8 mouse cellular contexts compared by ENCODE assay signal in the genomic region with DNA sequence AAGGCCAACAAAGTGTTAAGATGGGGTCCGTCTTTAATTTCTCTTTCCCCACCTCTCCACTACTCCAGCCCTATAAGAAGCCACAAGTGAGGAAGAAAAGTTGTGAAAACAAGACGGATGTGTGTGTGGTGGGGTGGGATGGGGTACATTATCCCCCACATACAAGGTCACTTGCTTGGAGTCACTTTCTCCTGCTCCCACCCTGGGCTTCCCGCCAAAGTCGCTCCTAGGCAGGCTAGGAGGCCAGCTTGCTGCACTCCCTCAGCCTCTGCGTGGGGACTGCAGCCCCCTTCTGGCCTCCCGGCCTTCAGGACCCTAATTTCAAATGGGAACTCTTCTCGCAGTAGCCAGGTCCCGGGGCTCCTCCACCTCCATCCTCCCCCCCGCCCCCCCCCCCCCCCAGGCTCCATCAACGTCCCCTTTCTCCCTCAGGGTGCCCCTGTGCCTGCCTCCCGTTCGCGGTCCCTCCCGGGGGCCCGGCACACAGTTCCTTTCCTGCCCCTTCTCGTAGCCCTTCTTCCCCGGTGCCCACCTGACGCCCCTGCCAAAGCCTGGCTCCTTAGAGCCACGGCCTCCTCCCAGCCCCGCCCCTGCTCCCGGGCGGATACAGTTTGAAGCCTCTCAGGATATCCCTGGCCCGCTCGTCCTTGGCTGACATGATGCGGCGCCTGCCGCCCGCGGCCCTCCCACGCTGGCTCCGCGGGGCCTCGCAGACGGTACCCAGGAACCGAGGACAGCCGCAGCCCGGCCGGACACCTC. TPM values are rescaled to one million over a fixed set of nuclear protein-coding genes. Genes with fewer than 3 reads are reported as not detected.
DNase-seq lines count a peak whose midpoint lies in the region; ATAC-seq and TF ChIP-seq lines count a peak whose summit lies in the region.

No protein-coding gene starts in this region.

- H3K9me3 ChIP-seq in heart, embryonic 10.5 days: no peaks in the 10 kb centered on the region
- no peaks in the 10 kb centered on the region for H3K9me3 ChIP-seq in ES-Bruce4 (replicated peaks; ENCODE audit: control insufficient read depth, insufficient read depth, low read length, poor library complexity, severe bottlenecking)
- H3K9me3 ChIP-seq in heart, embryonic 15.5 days (replicated peaks): no peaks in the 10 kb centered on the region
- H3K9me3 ChIP-seq in limb, embryonic 10.5 days (replicated peaks): no peaks in the 10 kb centered on the region

- H3K4me3 ChIP-seq in heart, embryonic 10.5 days: peak overlapping the region; percentile 96
- H3K4me3 ChIP-seq in ES-Bruce4 (ENCODE audit: low read depth, low read length): peak overlapping the region; percentile 81
- peak overlapping the region; percentile 66 for H3K4me3 ChIP-seq in heart, embryonic 15.5 days
- peak overlapping the region; percentile 81 for H3K4me3 ChIP-seq in limb, embryonic 10.5 days

- DNase-seq in heart, embryonic 10.5 days (ENCODE audit: low spot score): peak; percentile 80
- DNase-seq in heart, postnatal 36 days: no peak
- peak; percentile 50 to 70 for DNase-seq in cerebellum, postnatal 14 days
- DNase-seq in limb, embryonic 10.5 days (ENCODE audit: low spot score): no peak
- DNase-seq in mesoderm, embryonic 11.5 days (ENCODE audit: low read depth, low spot score): peak; percentile 14
- DNase-seq in testis, postnatal 10 days (ENCODE audit: low spot score): peak; percentile 72

- peak overlapping the region; percentile 68 for H3K4me2 ChIP-seq in heart, embryonic 15.5 days

- H3K27me3 ChIP-seq in heart, embryonic 10.5 days (ENCODE audit: insufficient read depth, poor library complexity, severe bottlenecking): no peaks in the 10 kb centered on the region
- no peaks in the 10 kb centered on the region for H3K27me3 ChIP-seq in ES-Bruce4 (ENCODE audit: control insufficient read depth, insufficient read depth, low read length, poor library complexity, severe bottlenecking)
- H3K27me3 ChIP-seq in heart, embryonic 15.5 days: no peaks in the 10 kb centered on the region
- H3K27me3 ChIP-seq in limb, embryonic 10.5 days (ENCODE audit: low read depth, poor library complexity, severe bottlenecking): no peaks in the 10 kb centered on the region

- peaks cover 14% of the 10 kb centered on the region for H3K4me1 ChIP-seq in heart, embryonic 10.5 days
- H3K4me1 ChIP-seq in ES-Bruce4 (ENCODE audit: control insufficient read depth, insufficient read depth, low read length): no peaks in the 10 kb centered on the region
- H3K4me1 ChIP-seq in heart, embryonic 15.5 days (replicated peaks): peaks cover 16% of the 10 kb centered on the region
- peaks cover 22% of the 10 kb centered on the region for H3K4me1 ChIP-seq in limb, embryonic 10.5 days

- TF ChIP-seq EP300 in ES-Bruce4 (IDR thresholded peaks at IDR 0.05; ENCODE audit: insufficient read depth, low read depth, low read length): no peak

- WGBS in heart, embryonic 10.5 days: 1% methylated on average over 36 of the region's 38 CpGs
- WGBS in heart, embryonic 15.5 days: 1% methylated on average over 36 of the region's 38 CpGs
- 1% methylated on average over 37 of the region's 38 CpGs for WGBS in limb, embryonic 10.5 days

- intact Hi-C loops in heart, postnatal 36 days (cut with DNase I): loop anchor here (5.0 kb wide), 2 partner anchors 80 to 145 kb away; no protein-coding TSS in a partner anchor

- peak overlapping the region; percentile 95 for H3K27ac ChIP-seq in heart, embryonic 10.5 days
- no peak overlapping the region for H3K27ac ChIP-seq in ES-Bruce4 (ENCODE audit: insufficient read depth, low read length)
- H3K27ac ChIP-seq in heart, embryonic 15.5 days: peak overlapping the region; percentile 70
- H3K27ac ChIP-seq in limb, embryonic 10.5 days: peak overlapping the region; percentile 92

- peak; percentile 83 for ATAC-seq in heart, embryonic 15.5 days (replicated peaks; ENCODE audit: insufficient number of reproducible peaks, insufficient read depth, low FRiP score, low read depth)

- no peak for TF ChIP-seq CTCF in ES-Bruce4 (IDR thresholded peaks at IDR 0.05; ENCODE audit: low read depth, low read length)

- H3K36me3 ChIP-seq in heart, embryonic 10.5 days: no peaks in the 10 kb centered on the region
- H3K36me3 ChIP-seq in ES-Bruce4 (ENCODE audit: control insufficient read depth, insufficient read depth, low read length, poor library complexity, severe bottlenecking): no peaks in the 10 kb centered on the region
- H3K36me3 ChIP-seq in heart, embryonic 15.5 days: no peaks in the 10 kb centered on the region
- H3K36me3 ChIP-seq in limb, embryonic 10.5 days: peaks cover 5% of the 10 kb centered on the region; the same call in 1 of the 2 replicates

- H3K9ac ChIP-seq in ES-Bruce4 (ENCODE audit: low read depth, poor library complexity, severe bottlenecking): peak overlapping the region; percentile 72
- H3K9ac ChIP-seq in heart, embryonic 15.5 days: peak overlapping the region; percentile 75

- no peak for TF ChIP-seq POLR2A in ES-Bruce4 (IDR thresholded peaks at IDR 0.05; ENCODE audit: insufficient read depth, low read length)

RNA-seq across cellular contexts. Expression of gene Pde6d, which starts 0.6 kb away (rescaled TPM):
- polyA plus RNA-seq in heart, embryonic 10.5 days (2016; fragmentation: Nextera tagmentation; extraction: Ambion mirVana): 69.7 and 73.6 TPM in 2 replicates
- total RNA-seq in heart, postnatal 36 days (2021): 10 to 100 TPM; 41.7 to 44.1 TPM
- polyA plus RNA-seq in ES-Bruce4 (2011; ENCODE audit: insufficient read depth, insufficient read length, low read depth, missing spikeins): 23.5 and 30.1 TPM in 2 replicates
- 61.6 and 73.0 TPM in 2 replicates for polyA plus RNA-seq in heart, embryonic 15.5 days (2015; fragmentation: Nextera tagmentation; extraction: Ambion mirVana)
- 60.5 and 74.6 TPM in 2 replicates for polyA plus RNA-seq in limb, embryonic 10.5 days (2016; fragmentation: Nextera tagmentation; extraction: Ambion mirVana)

RNA-seq across cellular contexts. Expression of gene Cops7b, which starts 0.8 kb away (rescaled TPM):
- polyA plus RNA-seq in heart, embryonic 10.5 days (2016; fragmentation: Nextera tagmentation; extraction: Ambion mirVana): 41.3 and 45.9 TPM in 2 replicates
- total RNA-seq in heart, postnatal 36 days (2021): 10 to 100 TPM in 1 of 2 experiments, 1 to 10 TPM in 1; 10.0 to 11.2 TPM
- polyA plus RNA-seq in ES-Bruce4 (2011; ENCODE audit: insufficient read depth, insufficient read length, low read depth, missing spikeins): 31.7 and 36.2 TPM in 2 replicates
- polyA plus RNA-seq in heart, embryonic 15.5 days (2015; fragmentation: Nextera tagmentation; extraction: Ambion mirVana): 21.7 and 25.3 TPM in 2 replicates
- 77.0 and 79.9 TPM in 2 replicates for polyA plus RNA-seq in limb, embryonic 10.5 days (2016; fragmentation: Nextera tagmentation; extraction: Ambion mirVana)

RNA-seq across cellular contexts. Expression of gene Ptma, which starts 55.3 kb away (rescaled TPM):
- polyA plus RNA-seq in heart, embryonic 10.5 days (2016; fragmentation: Nextera tagmentation; extraction: Ambion mirVana): 1,013 and 1,650 TPM in 2 replicates
- 100 to 1,000 TPM; 202 to 234 TPM for total RNA-seq in heart, postnatal 36 days (2021)
- polyA plus RNA-seq in ES-Bruce4 (2011; ENCODE audit: insufficient read depth, insufficient read length, low read depth, missing spikeins): 3,893 and 3,930 TPM in 2 replicates
- polyA plus RNA-seq in heart, embryonic 15.5 days (2015; fragmentation: Nextera tagmentation; extraction: Ambion mirVana): 791 and 881 TPM in 2 replicates
- 3,283 and 3,422 TPM in 2 replicates for polyA plus RNA-seq in limb, embryonic 10.5 days (2016; fragmentation: Nextera tagmentation; extraction: Ambion mirVana)

Comparison
In these comparisons a context has a peak if more than half of its experiments do, and no peak if none do; other contexts are left out.
1. DNase-seq: peak in heart, embryonic 10.5 days (single experiment), cerebellum, postnatal 14 days (2 of 2), mesoderm, embryonic 11.5 days (single experiment) and testis, postnatal 10 days (single experiment); none in heart, postnatal 36 days (0 of 2) and limb, embryonic 10.5 days (single experiment).
2. Peak in every context shown above with its lines, with median percentiles within 50 percentile points of each other: H3K4me3 ChIP-seq.